Mouse (Mus musculus): ENCODE results near the gene Chga. TPM values are rescaled to one million over a fixed set of nuclear protein-coding genes. Genes with fewer than 3 reads are reported as not detected.

The Chga gene
- polyA plus RNA-seq, 2 experiments: 0.44 to 0.45 TPM

GRCm38 (mm10) chr12:102570734-102571133 lies 16.0 kb downstream of the Chga start:
- Histone ChIP-seq H3K27me3 (ENCODE audit: control insufficient read depth, insufficient read depth, low read length) (no peaks in the 10 kb centered on the region), H3K9me3 (ENCODE audit: control insufficient read depth, low read length) (no peaks in the 10 kb centered on the region), H3K27ac (replicated peaks; ENCODE audit: low read depth, low read length) (no peak overlapping the region), H3K4me3 (replicated peaks; ENCODE audit: low read length) (no peak overlapping the region), H3K4me2 (replicated peaks; ENCODE audit: low read depth, low read length, severe bottlenecking) (no peak overlapping the region), H3K36me3 (ENCODE audit: control insufficient read depth, insufficient read depth, low read length) (peaks cover 10% of the 10 kb centered on the region), H3K9ac (ENCODE audit: low read depth, low read length, severe bottlenecking) (no peak overlapping the region), H3K4me1 (ENCODE audit: control insufficient read depth, insufficient read depth, low read length) (no peaks in the 10 kb centered on the region)
- ATAC-seq (ENCODE audit: low FRiP score, low read depth) (no peak), DNase-seq (ENCODE audit: low spot score) (no peak)
- TF ChIP-seq POLR2A (IDR thresholded peaks at IDR 0.05; ENCODE audit: borderline replicate concordance, extremely low read depth, insufficient read depth, insufficient read length): no peak
- WGBS: 65% methylated on average over 5 of the region's 5 CpGs

- ATAC-seq (ENCODE audit: low FRiP score, low read depth): no peak
- WGBS: 91% methylated on average over 9 of the region's 9 CpGs
These were observed 16.9 kb downstream of the Chga start for GRCm38 (mm10) chr12:102571666-102572065.

GRCm38 (mm10) chr12:102573036-102573435 lies 18.3 kb downstream of the Chga start:
- Histone ChIP-seq H3K36me3 (ENCODE audit: control insufficient read depth, insufficient read depth, low read length) (peaks cover 15% of the 10 kb centered on the region), H3K4me3 (replicated peaks; ENCODE audit: low read length) (no peak overlapping the region), H3K27ac (replicated peaks; ENCODE audit: low read depth, low read length) (no peak overlapping the region), H3K9me3 (ENCODE audit: control insufficient read depth, low read length) (no peaks in the 10 kb centered on the region), H3K9ac (ENCODE audit: low read depth, low read length, severe bottlenecking) (no peak overlapping the region), H3K4me2 (replicated peaks; ENCODE audit: low read depth, low read length, severe bottlenecking) (no peak overlapping the region), H3K27me3 (ENCODE audit: control insufficient read depth, insufficient read depth, low read length) (no peaks in the 10 kb centered on the region), H3K4me1 (ENCODE audit: control insufficient read depth, insufficient read depth, low read length) (no peaks in the 10 kb centered on the region)
- no peak for ATAC-seq (ENCODE audit: low FRiP score, low read depth)
- TF ChIP-seq POLR2A (IDR thresholded peaks at IDR 0.05; ENCODE audit: borderline replicate concordance, extremely low read depth, insufficient read depth, insufficient read length): no peak
- WGBS: 77% methylated on average over 7 of the region's 7 CpGs
- DNase-seq (ENCODE audit: low spot score): no peak

More at GRCm38 (mm10) chr12:102571666-102572065, 16.9 kb downstream of the Chga start:
- Histone ChIP-seq H3K4me1 (ENCODE audit: control insufficient read depth, insufficient read depth, low read length) (no peaks in the 10 kb centered on the region), H3K4me2 (replicated peaks; ENCODE audit: low read depth, low read length, severe bottlenecking) (no peak overlapping the region), H3K27me3 (ENCODE audit: control insufficient read depth, insufficient read depth, low read length) (no peaks in the 10 kb centered on the region), H3K4me3 (replicated peaks; ENCODE audit: low read length) (no peak overlapping the region), H3K27ac (replicated peaks; ENCODE audit: low read depth, low read length) (no peak overlapping the region), H3K9me3 (ENCODE audit: control insufficient read depth, low read length) (no peaks in the 10 kb centered on the region), H3K36me3 (ENCODE audit: control insufficient read depth, insufficient read depth, low read length) (peaks cover 10% of the 10 kb centered on the region), H3K9ac (ENCODE audit: low read depth, low read length, severe bottlenecking) (no peak overlapping the region)
- TF ChIP-seq POLR2A (IDR thresholded peaks at IDR 0.05; ENCODE audit: borderline replicate concordance, extremely low read depth, insufficient read depth, insufficient read length): no peak
- no peak for DNase-seq (ENCODE audit: low spot score)

GRCm38 (mm10) chr12:102575541-102576329 lies 21.0 kb downstream of the Chga start:
- peaks cover 15% of the 10 kb centered on the region for H3K36me3 ChIP-seq (ENCODE audit: control insufficient read depth, insufficient read depth, low read length)
- H3K4me3 ChIP-seq (replicated peaks; ENCODE audit: low read length): no peak overlapping the region
- ATAC-seq (ENCODE audit: low FRiP score, low read depth) (no peak), DNase-seq (ENCODE audit: low spot score) (no peak)
- H3K27ac ChIP-seq (replicated peaks; ENCODE audit: low read depth, low read length): no peak overlapping the region
- WGBS: 78% methylated on average over 5 of the region's 5 CpGs
- H3K4me1 ChIP-seq (ENCODE audit: control insufficient read depth, insufficient read depth, low read length): no peaks in the 10 kb centered on the region
- no peak overlapping the region for H3K4me2 ChIP-seq (replicated peaks; ENCODE audit: low read depth, low read length, severe bottlenecking)
- TF ChIP-seq POLR2A (IDR thresholded peaks at IDR 0.05; ENCODE audit: borderline replicate concordance, extremely low read depth, insufficient read depth, insufficient read length): no peak
- no peaks in the 10 kb centered on the region for H3K27me3 ChIP-seq (ENCODE audit: control insufficient read depth, insufficient read depth, low read length)
- H3K9me3 ChIP-seq (ENCODE audit: control insufficient read depth, low read length): no peaks in the 10 kb centered on the region
- H3K9ac ChIP-seq (ENCODE audit: low read depth, low read length, severe bottlenecking): no peak overlapping the region

GRCm38 (mm10) chr12:102576659-102577398 lies 22.1 kb downstream of the Chga start:
- no peak for DNase-seq (ENCODE audit: low spot score)
- Histone ChIP-seq H3K27ac (replicated peaks; ENCODE audit: low read depth, low read length) (no peak overlapping the region), H3K4me2 (replicated peaks; ENCODE audit: low read depth, low read length, severe bottlenecking) (no peak overlapping the region), H3K4me3 (replicated peaks; ENCODE audit: low read length) (no peak overlapping the region), H3K27me3 (ENCODE audit: control insufficient read depth, insufficient read depth, low read length) (no peaks in the 10 kb centered on the region), H3K4me1 (ENCODE audit: control insufficient read depth, insufficient read depth, low read length) (no peaks in the 10 kb centered on the region), H3K9me3 (ENCODE audit: control insufficient read depth, low read length) (no peaks in the 10 kb centered on the region), H3K36me3 (ENCODE audit: control insufficient read depth, insufficient read depth, low read length) (peaks cover 15% of the 10 kb centered on the region), H3K9ac (ENCODE audit: low read depth, low read length, severe bottlenecking) (no peak overlapping the region)
- no peak for TF ChIP-seq POLR2A (IDR thresholded peaks at IDR 0.05; ENCODE audit: borderline replicate concordance, extremely low read depth, insufficient read depth, insufficient read length)
- no peak for ATAC-seq (ENCODE audit: low FRiP score, low read depth)
- WGBS: 64% methylated on average over 10 of the region's 10 CpGs
